Mouse (Mus musculus): ENCODE data around the gene Tsc2. TPM values are rescaled to one million over a fixed set of nuclear protein-coding genes. Genes with fewer than 3 reads are reported as not detected.

The Tsc2 gene
- polyA plus RNA-seq, 1 experiment, result 49.5 TPM

GRCm38 (mm10) chr17:24561592-24561991, 70.8 kb downstream of the Tsc2 start:
- Histone ChIP-seq H3ac (ENCODE audit: control insufficient read depth, insufficient read length) (no peak overlapping the region), H3K36me3 (ENCODE audit: control insufficient read depth, insufficient read depth) (peaks cover 7% of the 10 kb centered on the region), H3K27me3 (ENCODE audit: control insufficient read depth, insufficient read depth, insufficient read length) (no peaks in the 10 kb centered on the region), H3K4me2 (ENCODE audit: low read depth) (no peak overlapping the region), H3K4me3 (no peak overlapping the region), H3K79me2 (ENCODE audit: control insufficient read depth, insufficient read depth) (peaks cover 70% of the 10 kb centered on the region)
- TF ChIP-seq USF1 (IDR thresholded peaks at IDR 0.05; ENCODE audit: low read depth) (no peak), SRF (IDR thresholded peaks at IDR 0.05; ENCODE audit: control insufficient read depth, insufficient read length, low read depth) (no peak)

GRCm38 (mm10) chr17:24560301-24561028, 72.0 kb downstream of the Tsc2 start:
- no peaks in the 10 kb centered on the region for H3K27me3 ChIP-seq (ENCODE audit: control insufficient read depth, insufficient read depth, insufficient read length)
- no peak overlapping the region for H3K4me2 ChIP-seq (ENCODE audit: low read depth)
- no peaks in the 10 kb centered on the region for H3K36me3 ChIP-seq (ENCODE audit: control insufficient read depth, insufficient read depth)
- no peak overlapping the region for H3K4me3 ChIP-seq
- peaks cover 77% of the 10 kb centered on the region for H3K79me2 ChIP-seq (ENCODE audit: control insufficient read depth, insufficient read depth)
- no peak overlapping the region for H3ac ChIP-seq (ENCODE audit: control insufficient read depth, insufficient read length)
- TF ChIP-seq POLR2AphosphoS2 (IDR thresholded peaks at IDR 0.05; ENCODE audit: insufficient read length, low read depth), result no peak
- TF ChIP-seq TCF12 (IDR thresholded peaks at IDR 0.05; ENCODE audit: insufficient read depth, poor library complexity, severe bottlenecking), result no peak
- no peak for TF ChIP-seq USF1 (IDR thresholded peaks at IDR 0.05; ENCODE audit: low read depth)
- no peak for TF ChIP-seq CEBPB (IDR thresholded peaks at IDR 0.05; ENCODE audit: insufficient read depth, poor library complexity, severe bottlenecking)
- no peak for TF ChIP-seq POLR2A (IDR thresholded peaks at IDR 0.05; ENCODE audit: insufficient read length, low read depth)
- no peak for TF ChIP-seq MYOG (IDR thresholded peaks at IDR 0.05; ENCODE audit: control insufficient read depth in 1 of 3, insufficient read depth in 1 of 3, insufficient read length in 2 of 3, low read depth in 2 of 3)
- no peak for TF ChIP-seq TCF3 (IDR thresholded peaks at IDR 0.05; ENCODE audit: insufficient read length, low read depth)
- TF ChIP-seq MAX (IDR thresholded peaks at IDR 0.05; ENCODE audit: low read depth), result no peak
- TF ChIP-seq SRF (IDR thresholded peaks at IDR 0.05; ENCODE audit: control insufficient read depth, insufficient read length, low read depth), result no peak
- TF ChIP-seq E2F4 (IDR thresholded peaks at IDR 0.05; ENCODE audit: insufficient read depth), result no peak
- no peak for TF ChIP-seq REST (IDR thresholded peaks at IDR 0.05; ENCODE audit: insufficient read depth, insufficient read length)
- no peak for TF ChIP-seq MYOD1 (IDR thresholded peaks at IDR 0.05; ENCODE audit: control insufficient read depth in 1 of 3, insufficient read length in 2 of 3, low read depth in 2 of 3)

- peaks cover 89% of the 10 kb centered on the region for H3K79me2 ChIP-seq (ENCODE audit: control insufficient read depth, insufficient read depth)
- no peak overlapping the region for H3K4me3 ChIP-seq
- H3K36me3 ChIP-seq (ENCODE audit: control insufficient read depth, insufficient read depth), result no peaks in the 10 kb centered on the region
- no peaks in the 10 kb centered on the region for H3K27me3 ChIP-seq (ENCODE audit: control insufficient read depth, insufficient read depth, insufficient read length)
- TF ChIP-seq POLR2A (IDR thresholded peaks at IDR 0.05; ENCODE audit: insufficient read length, low read depth), result no peak
- TF ChIP-seq POLR2AphosphoS2 (IDR thresholded peaks at IDR 0.05; ENCODE audit: insufficient read length, low read depth), result no peak
- no peak for TF ChIP-seq TCF12 (IDR thresholded peaks at IDR 0.05; ENCODE audit: insufficient read depth, poor library complexity, severe bottlenecking)
- TF ChIP-seq MYOG (IDR thresholded peaks at IDR 0.05; ENCODE audit: control insufficient read depth in 1 of 3, insufficient read depth in 1 of 3, insufficient read length in 2 of 3, low read depth in 2 of 3), result peak in 2 of 3 experiments; percentile 44 to 72
- no peak for TF ChIP-seq SRF (IDR thresholded peaks at IDR 0.05; ENCODE audit: control insufficient read depth, insufficient read length, low read depth)
- no peak for TF ChIP-seq CEBPB (IDR thresholded peaks at IDR 0.05; ENCODE audit: insufficient read depth, poor library complexity, severe bottlenecking)
- TF ChIP-seq E2F4 (IDR thresholded peaks at IDR 0.05; ENCODE audit: insufficient read depth), result no peak
- TF ChIP-seq MYOD1 (IDR thresholded peaks at IDR 0.05; ENCODE audit: control insufficient read depth in 1 of 3, insufficient read length in 2 of 3, low read depth in 2 of 3), result peak in 2 of 3 experiments; percentile 51 to 65
- TF ChIP-seq MAX (IDR thresholded peaks at IDR 0.05; ENCODE audit: low read depth), result no peak
- TF ChIP-seq REST (IDR thresholded peaks at IDR 0.05; ENCODE audit: insufficient read depth, insufficient read length), result no peak
- TF ChIP-seq USF1 (IDR thresholded peaks at IDR 0.05; ENCODE audit: low read depth), result no peak
- H3K4me2 ChIP-seq (ENCODE audit: low read depth), result peak overlapping the region; percentile 63
- no peak overlapping the region for H3ac ChIP-seq (ENCODE audit: control insufficient read depth, insufficient read length)
These were observed 73.3 kb downstream of the Tsc2 start for GRCm38 (mm10) chr17:24559146-24559545.

DNA sequence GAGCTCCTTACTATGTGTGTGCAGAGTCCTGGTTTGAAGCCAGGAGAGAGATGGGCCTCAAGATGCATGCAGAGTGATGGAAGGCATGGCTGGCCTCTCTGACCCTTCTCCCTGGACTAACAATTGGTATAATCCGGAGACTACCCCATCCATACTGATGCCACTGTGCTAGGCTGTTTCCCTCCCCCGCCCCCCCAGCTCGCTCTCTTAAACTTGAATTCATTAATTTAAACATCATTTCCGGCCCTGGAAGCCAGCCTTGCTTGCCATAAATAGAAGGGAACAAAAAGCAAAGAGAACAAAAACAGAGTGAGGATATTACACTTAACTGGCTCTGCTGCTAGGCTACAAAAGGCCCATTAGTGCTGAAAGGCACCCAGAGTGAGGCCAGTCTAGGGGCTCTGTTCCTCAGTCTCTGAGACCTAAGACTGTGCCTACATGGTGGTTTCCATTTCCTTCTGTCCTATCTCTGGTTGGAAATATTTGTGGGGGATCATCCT, 73.8 kb downstream of the Tsc2 start:
- H3K36me3 ChIP-seq (ENCODE audit: control insufficient read depth, insufficient read depth), result no peaks in the 10 kb centered on the region

More for the DNA sequence above, 73.8 kb downstream of the Tsc2 start:
- TF ChIP-seq USF1 (IDR thresholded peaks at IDR 0.05; ENCODE audit: low read depth), result no peak
- TF ChIP-seq E2F4 (IDR thresholded peaks at IDR 0.05; ENCODE audit: insufficient read depth), result no peak
- no peak for TF ChIP-seq SRF (IDR thresholded peaks at IDR 0.05; ENCODE audit: control insufficient read depth, insufficient read length, low read depth)
- no peak for TF ChIP-seq TCF12 (IDR thresholded peaks at IDR 0.05; ENCODE audit: insufficient read depth, poor library complexity, severe bottlenecking)
- TF ChIP-seq MAX (IDR thresholded peaks at IDR 0.05; ENCODE audit: low read depth), result no peak
- no peak for TF ChIP-seq MYOG (IDR thresholded peaks at IDR 0.05; ENCODE audit: control insufficient read depth in 1 of 3, insufficient read depth in 1 of 3, insufficient read length in 2 of 3, low read depth in 2 of 3)
- no peak for TF ChIP-seq TCF3 (IDR thresholded peaks at IDR 0.05; ENCODE audit: insufficient read length, low read depth)
- no peak for TF ChIP-seq POLR2AphosphoS2 (IDR thresholded peaks at IDR 0.05; ENCODE audit: insufficient read length, low read depth)
- TF ChIP-seq POLR2A (IDR thresholded peaks at IDR 0.05; ENCODE audit: insufficient read length, low read depth), result no peak
- H3K79me2 ChIP-seq (ENCODE audit: control insufficient read depth, insufficient read depth), result peaks cover 94% of the 10 kb centered on the region
- no peaks in the 10 kb centered on the region for H3K27me3 ChIP-seq (ENCODE audit: control insufficient read depth, insufficient read depth, insufficient read length)
- H3ac ChIP-seq (ENCODE audit: control insufficient read depth, insufficient read length), result no peak overlapping the region
- no peak overlapping the region for H3K4me3 ChIP-seq
- H3K4me2 ChIP-seq (ENCODE audit: low read depth), result peak overlapping the region; percentile 63
